Mouse (Mus musculus) stomach, embryonic 14.5 days (tissue): ENCODE measurements around the gene Stx1a. TPM values are rescaled to one million over a fixed set of nuclear protein-coding genes. Genes with fewer than 3 reads are reported as not detected.
A peak's percentile ranks its signal among the peaks of the same experiment; 100 is the strongest.

ENCODE experiments used
- ATAC-seq: fragments of 200-750 bp; cut with Nextera tagmentation; 2 replicates; pipeline ENCODE4 v1.8.0; 2017; ENCODE audit warnings: low read depth, moderate TSS enrichment; ENCODE audit not compliant: insufficient number of reproducible peaks, insufficient read depth, low FRiP score
- H3K27ac ChIP-seq: fragments of 300-500 bp; sonication (generic); 2 replicates; pipeline ENCODE4 v1.5.1; 2014; ENCODE audit warnings: mild to moderate bottlenecking, low read length, moderate library complexity, mixed read lengths
- H3K27me3 ChIP-seq: fragments of 300-500 bp; sonication (generic); 2 replicates; pipeline ENCODE4 v1.6.1; 2014; ENCODE audit warnings: low read length, control low read depth, mixed read lengths; ENCODE audit not compliant: control insufficient read depth, insufficient read depth
- H3K36me3 ChIP-seq: fragments of 300-500 bp; sonication (generic); 2 replicates; pipeline ENCODE4 v1.6.1; 2014; ENCODE audit warnings: mild to moderate bottlenecking, control low read depth, low read length, moderate library complexity, mixed read lengths; ENCODE audit not compliant: control insufficient read depth, insufficient read depth
- H3K4me1 ChIP-seq: fragments of 300-500 bp; sonication (generic); 2 replicates; pipeline ENCODE4 v1.6.1; 2014; ENCODE audit warnings: low read length, control low read depth, mixed read lengths; ENCODE audit not compliant: control insufficient read depth, insufficient read depth
- H3K4me2 ChIP-seq: fragments of 300-500 bp; sonication (generic); replicated peaks from 2 replicates; pipeline ENCODE4 v1.6.1; 2014; ENCODE audit warnings: low read depth, low read length, control low read depth
- H3K4me3 ChIP-seq: fragments of 300-500 bp; sonication (generic); 2 replicates; pipeline ENCODE4 v1.5.1; 2014; ENCODE audit warnings: low read depth, low read length, control low read depth
- H3K9ac ChIP-seq: fragments of 300-500 bp; sonication (generic); replicated peaks from 2 replicates; pipeline ENCODE4 v1.6.1; 2014; ENCODE audit warnings: low read depth, mild to moderate bottlenecking, control low read depth, low read length, moderate library complexity, mixed read lengths
- H3K9me3 ChIP-seq: fragments of 300-500 bp; sonication (generic); 2 replicates; pipeline ENCODE4 v1.6.1; 2016; ENCODE audit warnings: low read depth, low read length, control low read depth; ENCODE audit not compliant: control insufficient read depth
- WGBS: fragments of 180-500 bp; shearing (Covaris S2); extraction: QIAGEN DNeasy Blood & Tissue Kit; methylation state at CpG from one replicate; pipeline ENCODE4 v1.1.7; 2014; 5-methylcytosine and 5-hydroxymethylcytosine counted together
- polyA plus RNA-seq: library from polyadenylated mRNA; unstranded; fragments of >200 nt; fragmentation: Nextera tagmentation; extraction: Ambion mirVana; gene quantifications from 2 replicates; pipeline ENCODE4 v1.2.1, GENCODE M21; 2014

Stx1a gene
- polyA plus RNA-seq, 1 experiment from 2014 or later: 17.7 TPM

GRCm38 (mm10) chr5:135010320-135010709 lies 13.0 kb upstream of the Stx1a start:
- no peak for ATAC-seq

GRCm38 (mm10) chr5:135010841-135011743 lies 12.2 kb upstream of the Stx1a start:
- Histone ChIP-seq H3K4me3 (0 out of 2 replicates have a peak overlapping the region, but pooled peaks have one; percentile 48), H3K27me3 (no peaks in the 10 kb centered on the region), H3K4me2 (no peak overlapping the region), H3K9ac (no peak overlapping the region), H3K36me3 (peaks cover 6% of the 10 kb centered on the region; the same call in 1 of the 2 replicates), H3K4me1 (peaks cover 34% of the 10 kb centered on the region), H3K27ac (no peak overlapping the region), H3K9me3 (no peaks in the 10 kb centered on the region)
- WGBS: 86% methylated on average over 25 of the region's 25 CpGs
- ATAC-seq: no peak

More at GRCm38 (mm10) chr5:135010320-135010709, 13.0 kb upstream of the Stx1a start:
- 54% methylated on average over 7 of the region's 7 CpGs for WGBS
- H3K36me3 ChIP-seq: peaks cover 6% of the 10 kb centered on the region; the same call in 1 of the 2 replicates
- H3K9me3 ChIP-seq: no peaks in the 10 kb centered on the region
- H3K27me3 ChIP-seq: no peaks in the 10 kb centered on the region
- peaks cover 34% of the 10 kb centered on the region for H3K4me1 ChIP-seq
- H3K4me2 ChIP-seq: peak overlapping the region; percentile 58
- peak overlapping the region; percentile 37; the same call in 1 of the 2 replicates for H3K9ac ChIP-seq
- H3K4me3 ChIP-seq: peak overlapping the region; percentile 48
- H3K27ac ChIP-seq: peak overlapping the region; percentile 98; the same call in 1 of the 2 replicates

GRCm38 (mm10) chr5:135011809-135012613 lies 11.3 kb upstream of the Stx1a start:
- H3K4me2 ChIP-seq: peak overlapping the region; percentile 36
- ATAC-seq: no peak
- H3K4me3 ChIP-seq: peak overlapping the region; percentile 17
- peaks cover 34% of the 10 kb centered on the region for H3K4me1 ChIP-seq
- no peaks in the 10 kb centered on the region for H3K9me3 ChIP-seq
- H3K9ac ChIP-seq: no peak overlapping the region
- H3K27ac ChIP-seq: peak overlapping the region; percentile 52; the same call in 1 of the 2 replicates
- 26% methylated on average over 26 of the region's 26 CpGs for WGBS
- peaks cover 6% of the 10 kb centered on the region; the same call in 1 of the 2 replicates for H3K36me3 ChIP-seq
- no peaks in the 10 kb centered on the region for H3K27me3 ChIP-seq

GRCm38 (mm10) chr5:135012671-135013441 lies 10.4 kb upstream of the Stx1a start:
- no peak for ATAC-seq
- Histone ChIP-seq H3K9me3 (no peaks in the 10 kb centered on the region), H3K4me3 (peak overlapping the region; percentile 17; the same call in 1 of the 2 replicates), H3K36me3 (peaks cover 6% of the 10 kb centered on the region; the same call in 1 of the 2 replicates), H3K27me3 (no peaks in the 10 kb centered on the region), H3K9ac (no peak overlapping the region), H3K4me1 (peaks cover 33% of the 10 kb centered on the region), H3K27ac (peak overlapping the region; percentile 52; the same call in 1 of the 2 replicates), H3K4me2 (peak overlapping the region; percentile 36)
- WGBS: 5% methylated on average over 16 of the region's 16 CpGs

- Histone ChIP-seq H3K9me3 (no peaks in the 10 kb centered on the region), H3K36me3 (peaks cover 6% of the 10 kb centered on the region; the same call in 1 of the 2 replicates), H3K4me3 (no peak overlapping the region), H3K9ac (no peak overlapping the region), H3K27ac (no peak overlapping the region), H3K4me1 (peaks cover 23% of the 10 kb centered on the region), H3K27me3 (no peaks in the 10 kb centered on the region), H3K4me2 (no peak overlapping the region)
- ATAC-seq: peak; percentile 19; the same call in 1 of the 2 replicates
- WGBS: 15% methylated on average over 7 of the region's 7 CpGs
Observed at GRCm38 (mm10) chr5:135015497-135015896, 7.8 kb upstream of the Stx1a start.

- WGBS: 39% methylated on average over 4 of the region's 4 CpGs
- Histone ChIP-seq H3K27me3 (no peaks in the 10 kb centered on the region), H3K4me2 (no peak overlapping the region), H3K36me3 (peaks cover 1% of the 10 kb centered on the region; the same call in 1 of the 2 replicates), H3K4me3 (no peak overlapping the region), H3K9ac (no peak overlapping the region), H3K4me1 (peaks cover 15% of the 10 kb centered on the region), H3K9me3 (no peaks in the 10 kb centered on the region), H3K27ac (no peak overlapping the region)
- no peak for ATAC-seq
Observed at GRCm38 (mm10) chr5:135016224-135016759, 7.0 kb upstream of the Stx1a start.

- H3K4me3 ChIP-seq: no peak overlapping the region
- ATAC-seq: no peak
- no peaks in the 10 kb centered on the region for H3K27me3 ChIP-seq
- H3K9me3 ChIP-seq: no peaks in the 10 kb centered on the region
- no peak overlapping the region for H3K27ac ChIP-seq
- 46% methylated on average over 6 of the region's 6 CpGs for WGBS
- H3K4me1 ChIP-seq: peaks cover 22% of the 10 kb centered on the region
- no peak overlapping the region for H3K4me2 ChIP-seq
- no peak overlapping the region for H3K9ac ChIP-seq
- no peaks in the 10 kb centered on the region for H3K36me3 ChIP-seq
Observed at GRCm38 (mm10) chr5:135021814-135022213, 1.5 kb upstream of the Stx1a start.
